Mouse (Mus musculus): ENCODE measurements around the gene Clec1b.

Gene Clec1b

DNA sequence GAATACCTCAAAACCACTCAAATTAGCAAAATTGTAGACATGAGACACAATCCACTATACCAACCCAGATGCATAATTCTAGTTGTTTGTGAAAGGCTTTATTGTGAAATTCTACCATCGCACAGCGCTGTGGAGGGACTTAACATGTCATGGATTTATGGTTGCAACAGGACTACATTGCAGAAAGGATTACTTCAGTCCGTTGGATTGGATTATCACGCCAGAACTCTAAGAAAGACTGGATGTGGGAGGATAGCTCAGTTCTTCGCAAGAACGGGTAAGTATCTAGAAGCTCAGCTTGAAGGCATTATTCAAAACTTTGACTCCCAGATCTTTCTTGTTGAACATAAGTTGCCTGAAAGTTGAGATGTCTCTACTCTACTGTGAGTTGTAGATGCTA lies 6.3 kb downstream of the Clec1b start:
- in situ Hi-C loops (cut with MboI; ENCODE audit: unreplicated experiment in 2 of 2): no loop called here

DNA sequence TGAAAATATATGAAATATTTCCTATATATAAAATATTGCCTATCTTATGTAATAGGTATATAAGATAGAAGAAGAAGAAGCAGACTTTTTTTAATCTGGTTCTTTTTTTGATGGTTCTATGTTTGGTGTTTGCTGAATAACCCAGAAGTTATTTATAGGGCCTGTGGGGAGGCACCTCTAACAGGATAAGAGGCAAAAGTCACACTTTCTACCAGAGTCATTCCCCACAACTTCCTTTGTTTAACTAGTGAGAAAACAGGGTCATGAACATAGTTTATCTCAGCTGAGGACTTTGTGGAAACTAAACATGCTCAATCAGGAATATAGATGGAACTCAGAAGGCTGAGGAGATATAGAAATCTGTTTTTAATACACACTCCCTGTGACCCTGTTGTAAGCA lies 8.9 kb downstream of the Clec1b start:
- in situ Hi-C loops (cut with MboI; ENCODE audit: unreplicated experiment in 2 of 2): no loop called here

DNA sequence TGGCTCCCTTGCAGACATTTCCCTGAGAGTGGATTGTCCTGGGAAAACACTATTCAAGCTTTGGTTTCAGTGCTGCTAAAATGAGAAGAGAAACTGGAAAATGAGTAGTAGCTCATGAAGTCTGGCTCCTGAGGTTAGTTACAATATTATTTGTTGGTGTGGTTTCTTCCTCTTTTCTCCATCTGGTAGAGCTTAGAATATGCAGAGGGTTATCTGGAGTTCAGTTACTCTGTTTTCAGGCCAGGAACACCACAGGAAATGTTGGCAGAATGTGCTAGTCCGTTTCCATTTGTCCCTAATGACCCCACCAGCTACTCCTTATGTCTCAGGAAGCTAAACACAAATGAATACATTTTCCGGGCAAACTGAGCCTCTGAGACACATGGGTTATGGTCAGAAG lies 10.2 kb downstream of the Clec1b start:
- in situ Hi-C loops (cut with MboI; ENCODE audit: unreplicated experiment in 2 of 2): no loop called here

DNA sequence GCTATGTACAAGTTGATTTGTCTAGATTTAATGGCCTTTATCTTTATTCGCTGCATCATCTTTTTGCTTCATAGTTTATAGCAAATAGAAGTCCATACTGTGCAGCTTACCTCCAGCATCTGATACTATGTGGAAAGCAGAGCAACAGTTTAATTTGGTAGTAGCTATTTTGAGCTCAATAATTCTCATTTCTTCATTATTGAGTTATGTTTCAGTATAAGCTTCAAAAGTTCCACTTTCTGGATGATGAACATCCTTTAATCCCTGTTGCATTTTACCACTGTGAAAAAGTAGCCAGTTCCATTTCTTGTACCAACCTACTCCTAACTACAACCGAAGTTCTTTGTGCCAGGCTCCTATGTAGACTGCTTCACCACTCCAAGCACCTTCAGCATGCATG lies 11.5 kb downstream of the Clec1b start, which contains the start of gene Clec9a:
Clec9a (plus strand) TSS at position 301 of the 400 bp plus-strand sequence.
- in situ Hi-C loops (cut with MboI; ENCODE audit: unreplicated experiment in 2 of 2): no loop called here

DNA sequence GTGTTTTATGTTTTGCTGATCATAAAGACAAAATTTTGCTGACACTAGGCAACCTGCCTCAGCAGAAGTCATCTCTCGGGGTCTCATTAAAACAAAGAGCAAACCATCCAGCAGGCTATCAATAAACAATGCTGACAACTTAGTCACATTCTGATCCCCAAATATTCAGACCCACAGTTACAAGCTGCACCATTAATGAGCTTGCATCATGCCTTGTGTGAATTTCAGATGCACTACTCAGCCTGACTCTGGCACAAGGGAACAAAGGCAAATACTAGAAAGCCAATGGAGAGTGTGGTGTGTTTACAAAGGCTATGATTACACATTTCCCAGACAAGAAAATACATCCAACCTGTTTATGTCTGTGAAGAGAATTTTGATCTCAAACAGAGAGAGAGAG lies 17.1 kb downstream of the Clec1b start:
- in situ Hi-C loops (cut with MboI; ENCODE audit: unreplicated experiment in 2 of 2): no loop called here

DNA sequence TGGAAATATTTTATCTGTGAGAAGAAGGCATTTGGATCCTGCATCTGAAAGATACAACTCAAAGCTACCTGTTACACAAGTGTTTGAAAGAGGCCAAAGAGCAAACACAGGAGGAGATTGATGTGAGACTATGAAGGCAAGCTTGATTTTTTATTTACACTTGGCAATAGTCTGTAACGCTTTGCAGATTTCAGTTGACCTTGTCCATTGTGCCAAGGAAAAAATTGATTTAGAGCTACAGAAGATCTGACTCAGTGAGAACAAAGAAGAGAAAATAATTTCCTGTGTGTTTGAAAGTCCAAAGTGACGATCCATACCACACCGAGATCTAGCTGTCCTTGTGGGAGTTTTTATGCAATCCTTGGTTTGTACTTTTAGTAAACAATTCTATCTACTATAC lies 25.2 kb downstream of the Clec1b start:
- in situ Hi-C loops (cut with MboI; ENCODE audit: unreplicated experiment in 2 of 2): no loop called here

DNA sequence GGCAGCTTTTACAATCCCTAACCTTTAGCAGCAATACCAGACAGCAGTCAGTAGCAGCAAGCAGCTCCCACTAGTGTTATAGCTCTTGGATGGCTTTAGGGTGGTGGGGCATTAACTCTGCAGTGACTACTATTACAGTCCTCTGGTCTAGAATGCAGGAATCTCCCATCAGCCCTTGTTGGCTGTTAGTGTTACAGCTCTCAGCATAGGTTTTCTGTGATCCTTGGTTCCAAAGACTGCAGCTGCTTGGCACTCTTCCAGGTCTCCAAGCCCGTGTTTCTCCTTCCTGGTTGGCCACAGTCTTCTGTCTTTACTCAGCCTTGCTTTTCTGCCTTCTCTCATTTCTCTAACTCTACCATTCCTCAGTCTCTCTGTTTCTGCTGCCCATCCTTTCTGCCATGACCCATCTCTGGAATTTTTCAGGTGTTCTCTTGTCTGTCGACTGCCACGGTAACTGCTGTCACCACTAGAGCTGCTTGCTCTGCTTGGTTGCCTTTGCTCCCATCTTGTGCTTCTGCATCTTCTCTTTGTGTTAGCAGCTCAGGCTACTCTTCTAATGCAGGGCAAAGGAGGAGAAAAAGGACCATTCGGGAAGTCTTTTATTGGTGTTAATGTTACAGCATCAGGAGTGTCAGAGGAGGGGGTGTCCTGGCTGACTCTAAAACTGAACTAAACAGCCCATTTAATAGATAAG lies 26.1 kb downstream of the Clec1b start:
- in situ Hi-C loops (cut with MboI; ENCODE audit: unreplicated experiment in 2 of 2): no loop called here

DNA sequence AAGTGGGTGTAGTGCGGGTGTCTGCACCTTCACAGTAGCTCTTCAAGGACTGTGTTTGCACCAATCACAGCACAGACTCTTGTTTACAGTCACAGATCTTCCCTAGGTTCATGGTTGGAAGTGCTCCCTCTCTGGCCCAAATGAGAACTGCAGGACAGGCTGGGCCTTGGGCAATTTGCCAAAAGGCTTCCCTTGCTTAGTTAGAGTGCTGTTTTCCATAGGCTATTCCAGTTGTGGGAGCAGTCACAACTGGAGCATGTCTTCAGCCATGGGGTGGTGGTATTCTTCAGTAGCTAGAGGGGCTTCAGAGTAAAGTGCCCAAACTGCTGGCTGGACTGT lies 26.6 kb downstream of the Clec1b start:
- in situ Hi-C loops (cut with MboI; ENCODE audit: unreplicated experiment in 2 of 2): no loop called here

DNA sequence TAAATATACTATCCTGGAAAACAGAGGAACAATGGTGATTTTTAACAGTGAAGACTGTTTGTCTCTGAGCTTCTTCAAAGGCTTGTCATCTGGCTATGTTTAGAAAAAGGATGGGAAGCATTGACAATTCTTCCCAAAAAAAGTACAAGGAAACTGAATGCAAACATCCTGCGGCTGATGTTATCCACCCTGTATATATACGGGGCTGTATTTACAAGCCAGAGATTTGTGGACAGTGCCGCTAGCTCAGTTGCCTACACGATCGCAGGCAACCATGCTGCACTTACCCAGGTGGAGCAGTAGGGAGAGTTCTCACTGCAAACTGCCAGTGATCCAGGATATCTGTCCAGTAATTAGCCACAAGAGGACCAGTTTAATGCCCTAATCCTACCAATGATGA lies 28.1 kb downstream of the Clec1b start:
- in situ Hi-C loops (cut with MboI; ENCODE audit: unreplicated experiment in 2 of 2): loop anchor here in 1 of 2 experiments (25.0 kb wide), 1 partner anchor 312 kb away; the partner anchor contains the start of gene Klri2

DNA sequence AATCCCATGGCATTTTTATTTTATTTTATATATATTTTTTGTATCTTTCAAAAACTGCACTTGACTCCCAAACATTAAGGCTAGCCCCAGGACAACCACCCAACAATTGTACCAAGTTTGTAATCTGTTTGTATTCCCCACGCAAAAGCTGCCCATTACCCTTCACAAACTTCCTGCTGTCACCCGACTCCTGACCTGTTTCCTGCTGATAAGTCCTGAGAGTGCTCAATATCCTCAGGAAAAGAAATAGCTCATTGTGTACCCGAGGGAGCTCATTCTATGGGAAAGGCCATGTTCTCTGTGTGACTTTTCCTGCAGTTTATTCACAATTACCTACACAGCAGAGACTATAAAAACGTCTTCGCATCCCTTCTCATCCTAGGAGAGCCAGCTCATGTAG lies 28.7 kb downstream of the Clec1b start:
- in situ Hi-C loops (cut with MboI; ENCODE audit: unreplicated experiment in 2 of 2): loop anchor here in 1 of 2 experiments (25.0 kb wide), 1 partner anchor 311 kb away; the partner anchor contains the start of gene Klri2

DNA sequence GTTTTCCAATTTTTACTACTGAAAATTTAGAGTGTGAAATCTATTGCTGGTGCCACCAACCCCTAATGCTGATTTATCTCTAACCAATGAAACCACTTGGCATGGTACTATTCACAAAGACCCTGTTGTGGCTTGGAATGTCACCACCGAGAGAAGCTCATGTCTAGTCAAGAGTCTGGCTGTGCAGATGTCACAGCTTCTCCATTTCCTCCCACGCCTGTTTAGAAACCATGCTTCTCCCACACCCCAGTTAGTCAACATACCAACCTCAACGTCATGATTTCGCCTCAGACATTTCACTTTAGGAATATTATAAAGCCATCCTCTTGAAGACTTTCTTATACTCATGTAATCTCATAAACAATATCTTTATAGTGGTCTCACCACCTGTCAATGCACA lies 30.2 kb downstream of the Clec1b start:
- in situ Hi-C loops (cut with MboI; ENCODE audit: unreplicated experiment in 2 of 2): loop anchor here in 1 of 2 experiments (25.0 kb wide), 1 partner anchor 310 kb away; the partner anchor contains the start of gene Klri2

DNA sequence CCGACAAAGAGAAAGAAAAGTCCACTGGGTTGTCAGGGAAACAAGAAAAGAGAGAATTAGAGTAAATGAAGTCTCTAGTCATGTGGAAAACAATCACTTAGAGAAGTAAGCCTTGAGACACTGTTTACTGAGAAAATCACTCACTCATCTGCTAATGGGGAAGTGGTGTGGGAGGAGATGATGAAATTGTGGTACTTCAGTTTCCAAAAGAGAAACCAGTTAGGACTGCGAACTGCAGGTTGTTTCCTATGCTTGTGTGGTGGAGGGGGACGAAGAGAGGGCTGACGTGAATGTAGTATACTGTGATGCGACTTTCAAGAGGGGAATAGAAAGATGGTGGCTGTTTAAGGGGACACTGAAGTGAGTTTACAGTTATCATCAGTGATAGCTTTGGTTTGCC lies 37.1 kb downstream of the Clec1b start:
- in situ Hi-C loops (cut with MboI; ENCODE audit: unreplicated experiment in 2 of 2): loop anchor here in 1 of 2 experiments (25.0 kb wide), 1 partner anchor 303 kb away; the partner anchor contains the start of gene Klri2

DNA sequence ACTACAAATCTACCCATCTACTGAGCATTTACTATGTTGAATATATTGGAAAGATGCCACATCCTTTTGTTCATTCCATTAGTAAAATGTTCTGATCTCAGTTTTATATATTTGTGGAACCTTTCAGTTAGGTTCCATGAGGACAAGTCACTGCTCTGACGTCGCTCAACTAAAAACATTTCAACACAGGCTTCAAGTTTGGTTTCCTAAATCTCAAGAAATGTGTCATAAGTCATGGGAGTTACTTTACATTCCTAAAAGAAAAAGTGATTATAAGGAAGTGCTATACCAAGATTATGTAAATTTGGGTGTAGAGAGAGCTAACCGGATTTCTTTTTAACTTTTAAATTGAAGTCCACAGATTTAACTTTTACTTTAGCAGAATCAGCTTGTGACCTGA lies 38.9 kb downstream of the Clec1b start:
- in situ Hi-C loops (cut with MboI; ENCODE audit: unreplicated experiment in 2 of 2): loop anchor here in 1 of 2 experiments (25.0 kb wide), 1 partner anchor 301 kb away; the partner anchor contains the start of gene Klri2

DNA sequence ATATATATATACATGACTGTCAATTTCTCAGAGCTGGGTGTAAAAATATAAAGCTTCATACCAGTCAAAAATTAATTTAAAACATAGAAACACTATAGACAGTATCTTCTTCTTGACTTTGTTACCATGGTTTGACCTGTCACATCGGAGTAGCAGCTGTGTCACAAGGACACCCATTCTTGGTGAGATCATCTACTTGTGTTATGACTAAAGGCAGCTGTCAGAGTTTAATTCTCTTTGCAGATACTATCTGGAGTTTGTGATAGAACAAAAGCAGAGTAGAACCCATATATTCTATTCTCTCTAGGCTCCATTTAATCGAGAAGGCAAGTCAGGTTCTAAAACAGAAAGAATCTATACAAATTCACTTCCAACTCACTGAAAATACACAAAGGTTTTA lies 40.9 kb downstream of the Clec1b start:
- in situ Hi-C loops (cut with MboI; ENCODE audit: unreplicated experiment in 2 of 2): loop anchor here in 1 of 2 experiments (25.0 kb wide), 1 partner anchor 299 kb away; the partner anchor contains the start of gene Klri2

DNA sequence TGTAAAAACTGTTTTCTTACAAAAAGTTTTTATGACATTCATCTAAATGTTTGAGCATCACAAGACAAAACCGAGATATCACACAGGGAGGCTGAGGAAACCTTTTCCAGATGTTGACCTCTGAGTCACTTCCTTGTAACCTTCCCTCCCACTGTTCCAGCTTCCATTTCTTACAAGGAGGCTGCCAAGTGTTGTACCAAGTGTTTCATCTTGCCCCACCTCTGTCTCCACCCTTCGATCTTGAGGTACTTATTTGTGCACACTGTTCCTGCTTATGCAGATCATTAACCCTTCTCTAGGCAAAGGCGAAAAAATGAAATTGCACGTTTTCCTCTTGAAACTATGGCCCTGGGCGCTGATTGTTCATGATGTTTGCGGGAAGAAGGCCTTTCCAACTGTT lies 52.6 kb downstream of the Clec1b start:
- in situ Hi-C loops (cut with MboI; ENCODE audit: unreplicated experiment in 2 of 2): loop anchor here in 1 of 2 experiments (25.0 kb wide), 1 partner anchor 288 kb away; the partner anchor contains the start of gene Klri2

DNA sequence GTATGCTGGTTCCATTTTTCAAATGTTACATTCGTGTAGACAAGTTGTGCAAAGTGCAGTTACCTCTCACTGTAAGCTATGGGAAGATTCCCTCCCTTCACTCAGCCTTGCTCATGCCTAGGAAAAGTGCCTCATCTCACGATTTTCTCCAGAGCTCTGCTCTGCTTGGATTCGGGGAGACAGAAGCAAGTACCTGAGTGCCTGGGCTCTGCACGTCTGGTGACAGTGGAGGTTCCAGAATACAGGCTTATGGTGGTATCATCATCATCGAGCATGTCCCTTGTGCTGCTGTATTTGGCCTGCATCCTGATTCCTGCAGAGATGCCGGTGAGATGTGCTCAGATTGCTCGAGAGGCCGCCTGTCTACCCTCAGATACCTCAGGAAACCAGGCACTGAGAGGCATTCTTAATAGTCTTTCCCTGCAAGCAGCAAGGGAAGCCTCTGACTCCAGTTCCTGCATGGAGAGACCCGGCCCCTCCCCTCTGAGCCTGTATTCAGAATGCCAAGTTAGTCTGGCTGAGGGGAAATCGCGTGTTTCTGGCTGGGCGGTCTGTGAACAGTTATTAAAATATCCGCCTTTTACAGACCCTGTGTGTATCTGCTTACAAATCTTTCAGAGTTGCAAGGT lies 54.4 kb downstream of the Clec1b start, which contains the start of gene Clec1a:
Clec1a (minus strand) TSS at position 590 of the 629 bp plus-strand sequence.
- in situ Hi-C loops (cut with MboI; ENCODE audit: unreplicated experiment in 2 of 2): no loop called here
